Mouse (Mus musculus) spleen, postnatal 4 days (tissue): ENCODE data around the gene Fryl.

Experiments
- DNase-seq, 2 experiments: peaks; one replicate each; pipeline ENCODE4 v3.0.0; 2022; ENCODE audit warnings: low spot score in 2 of 2

Gene Fryl

DNA sequence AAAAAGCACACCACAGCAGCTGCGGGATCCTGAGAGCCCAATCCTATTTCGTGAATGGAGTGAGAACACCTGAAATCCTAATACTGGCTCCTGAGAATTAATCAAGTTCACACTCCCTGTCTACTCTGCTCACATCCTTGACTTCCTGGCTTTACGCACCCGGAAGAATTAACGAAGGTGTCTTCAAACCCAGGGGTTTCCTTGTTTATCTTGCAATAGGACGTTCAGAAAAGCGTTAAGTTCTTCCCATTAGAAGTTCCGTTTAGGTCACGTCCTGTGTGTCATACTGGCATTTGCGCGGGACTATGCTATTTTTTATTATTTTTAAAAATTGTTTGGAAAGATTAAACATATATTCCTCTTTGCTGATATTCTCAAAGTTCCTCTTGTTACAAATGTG is 677 bp upstream of the Fryl start:
- DNase-seq: no peak

DNA sequence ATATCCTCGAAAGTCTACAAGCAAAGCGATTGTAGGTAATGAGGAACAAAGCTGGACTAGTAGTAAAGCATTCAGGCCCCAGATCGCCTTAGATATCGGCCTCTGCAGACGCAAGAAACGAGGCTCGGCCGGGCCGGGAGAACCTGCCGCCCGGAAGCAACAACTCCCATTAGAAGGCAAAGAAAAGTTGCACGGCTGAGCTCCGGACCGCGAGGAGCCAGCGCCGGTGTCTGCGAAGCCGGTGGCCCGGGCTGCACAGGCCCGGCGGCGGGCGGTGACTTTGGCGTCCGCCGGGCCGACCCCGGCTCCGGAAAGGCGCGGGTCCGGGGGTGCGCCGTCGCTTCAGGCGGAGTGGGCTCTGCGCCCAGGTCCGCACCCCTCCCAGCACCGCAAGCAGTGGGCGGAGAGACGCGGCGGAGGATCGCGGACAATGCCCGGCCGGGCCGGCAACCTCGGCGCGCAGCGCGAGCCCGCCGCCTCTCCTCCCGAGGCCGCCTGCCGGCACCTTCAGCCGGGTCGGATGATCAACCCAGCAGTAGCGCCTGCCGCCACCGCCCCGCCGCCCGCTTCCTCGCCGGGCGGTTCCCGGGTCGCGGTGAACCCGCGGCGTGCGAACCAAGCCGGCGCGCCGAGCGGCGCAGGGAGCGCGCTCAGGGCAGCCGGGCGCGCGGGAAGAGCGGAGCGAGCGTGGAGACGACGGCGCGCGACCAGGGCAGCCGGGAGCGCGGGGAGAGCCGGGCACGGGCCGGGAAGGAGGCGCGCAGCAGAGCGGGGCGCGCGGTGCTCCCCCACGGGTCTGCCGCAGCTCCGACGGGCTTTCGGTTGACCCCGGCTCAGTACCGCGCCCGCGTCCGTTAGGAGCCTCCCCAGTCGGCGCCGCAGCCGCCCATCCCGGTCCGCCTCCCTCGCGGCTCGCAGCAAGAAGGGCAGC is 833 bp downstream of the Fryl start:
- peak; percentile 57 to 84 for DNase-seq

- no peak for DNase-seq
Measured at GRCm38 (mm10) chr5:73254660-73255059, 1.8 kb downstream of the Fryl start.

DNA sequence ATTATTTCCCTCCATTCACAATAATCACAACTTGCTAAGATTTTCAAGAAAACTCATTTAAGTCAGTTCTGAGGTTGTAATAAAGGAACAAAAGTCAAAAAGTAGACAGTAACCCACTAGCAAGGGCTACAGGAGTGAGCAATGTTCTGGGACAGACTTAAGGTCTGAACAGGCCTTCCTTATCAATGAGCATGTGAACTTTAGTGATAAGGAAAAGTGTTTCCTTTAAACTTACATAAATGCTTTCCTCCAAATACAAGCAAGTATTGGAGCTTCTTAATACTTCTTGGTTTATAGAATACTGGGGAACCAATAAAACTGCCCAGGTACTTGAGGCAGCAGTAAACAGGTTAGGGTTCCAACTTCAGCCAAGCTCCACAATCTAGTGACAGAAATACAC is 3.7 kb downstream of the Fryl start:
- no peak for DNase-seq

DNA sequence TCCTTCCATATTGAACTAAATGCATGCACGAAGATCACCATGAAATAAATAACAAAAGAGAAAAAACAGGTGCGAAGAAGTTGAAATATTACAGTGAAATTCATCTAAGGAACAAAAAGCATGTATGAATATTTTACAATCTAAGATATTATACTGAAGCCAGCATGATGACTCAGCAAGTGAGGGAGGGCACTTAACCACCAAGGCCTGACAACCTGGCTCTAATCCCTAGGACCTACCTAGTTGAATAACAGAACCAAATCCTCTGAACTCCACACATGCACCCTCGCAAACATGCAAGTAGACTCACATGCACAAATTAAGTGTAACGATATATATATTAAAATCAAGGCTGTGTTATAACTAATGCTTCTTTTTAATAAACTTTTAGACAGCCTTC is 7.1 kb downstream of the Fryl start:
- no peak for DNase-seq

DNA sequence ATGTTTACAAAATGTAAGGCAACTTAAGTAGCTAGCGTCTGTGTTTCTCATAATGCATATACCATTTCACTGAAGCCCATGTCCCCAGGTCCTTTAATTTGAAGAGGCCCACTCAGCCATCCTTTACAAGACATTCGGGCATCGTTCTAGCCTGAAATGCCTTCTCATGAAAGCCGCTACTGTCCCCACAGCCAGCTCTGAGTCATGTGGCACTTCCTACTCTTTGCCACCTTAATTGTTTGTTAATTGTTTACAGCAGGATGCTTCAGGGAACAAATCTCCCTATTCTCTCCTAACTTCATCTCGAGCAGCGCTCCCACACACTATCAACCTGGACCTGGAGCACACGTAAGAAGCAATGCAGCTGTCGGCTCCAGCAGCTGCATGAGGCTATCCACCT is 8.2 kb downstream of the Fryl start:
- no peak for DNase-seq

GRCm38 (mm10) chr5:73246414-73246813 is 10.0 kb downstream of the Fryl start:
- no peak for DNase-seq

- no peak for DNase-seq
Measured at GRCm38 (mm10) chr5:73244403-73244802, 12.0 kb downstream of the Fryl start.

GRCm38 (mm10) chr5:73241966-73242365 is 14.5 kb downstream of the Fryl start:
- DNase-seq: no peak

GRCm38 (mm10) chr5:73241332-73241731 is 15.1 kb downstream of the Fryl start:
- no peak for DNase-seq

DNA sequence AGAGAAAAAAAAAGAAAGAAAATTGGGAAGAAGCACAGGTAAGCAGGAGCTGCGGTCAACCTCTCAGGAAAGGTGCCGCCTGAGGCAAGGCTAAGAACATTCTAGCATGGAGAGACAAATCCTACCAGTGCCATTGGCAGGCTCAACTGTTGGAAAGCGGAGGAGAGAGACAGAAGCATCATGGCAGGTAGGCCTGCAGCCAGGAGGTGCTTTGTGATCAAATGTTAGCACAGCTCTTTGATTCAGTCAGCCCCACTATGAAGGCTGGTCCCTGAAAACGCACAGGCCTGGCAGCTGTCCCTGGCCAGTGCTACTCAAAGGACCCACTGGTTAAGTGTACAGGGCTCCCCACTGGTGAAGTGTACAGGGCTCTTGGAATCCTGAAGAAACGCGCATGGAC is 16.0 kb downstream of the Fryl start:
- DNase-seq: no peak

DNA sequence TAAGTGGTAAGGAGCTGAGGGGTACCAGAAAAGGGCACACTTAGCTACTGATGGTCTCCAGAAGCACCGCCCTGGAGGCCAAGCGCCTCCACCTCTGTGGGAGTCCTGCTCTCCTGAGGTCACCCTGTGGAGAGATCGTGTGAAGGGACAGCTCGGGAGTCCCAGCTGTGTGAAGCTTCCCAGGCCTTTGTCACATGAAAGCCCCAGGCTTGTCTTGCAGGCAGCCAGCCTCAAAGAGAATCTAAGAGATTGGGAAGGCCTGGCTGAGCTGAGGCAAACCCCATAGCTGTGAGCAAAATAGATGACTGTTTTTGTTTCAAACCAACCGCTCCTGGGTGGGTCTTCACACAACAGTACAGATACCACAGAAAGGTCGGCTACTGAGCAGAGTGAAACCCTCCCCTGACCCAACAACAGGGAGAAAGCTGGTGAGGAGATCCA is 19.5 kb downstream of the Fryl start:
- DNase-seq: no peak

GRCm38 (mm10) chr5:73235201-73235600 is 21.2 kb downstream of the Fryl start:
- DNase-seq: no peak

GRCm38 (mm10) chr5:73233018-73233881 is 23.2 kb downstream of the Fryl start:
- no peak for DNase-seq

DNA sequence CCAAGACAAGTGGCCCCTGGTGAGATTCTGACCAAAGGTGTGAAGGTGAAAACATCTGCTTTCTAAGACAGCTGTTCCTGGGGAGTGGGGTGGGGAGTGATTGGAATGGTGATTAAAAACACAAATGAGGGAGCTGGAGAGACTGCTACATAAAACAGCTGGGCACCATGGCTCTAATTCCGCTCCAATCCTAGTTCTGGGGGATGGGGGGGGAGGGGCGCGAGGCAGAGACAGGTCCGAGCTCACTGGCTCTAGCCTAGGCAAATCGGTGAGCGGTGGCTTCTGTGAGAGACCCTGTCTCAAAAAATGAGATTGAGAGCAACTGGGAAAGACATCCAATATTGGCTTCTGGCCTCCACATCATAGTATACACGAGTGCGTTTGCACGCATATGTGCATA is 24.2 kb downstream of the Fryl start:
- no peak for DNase-seq

DNA sequence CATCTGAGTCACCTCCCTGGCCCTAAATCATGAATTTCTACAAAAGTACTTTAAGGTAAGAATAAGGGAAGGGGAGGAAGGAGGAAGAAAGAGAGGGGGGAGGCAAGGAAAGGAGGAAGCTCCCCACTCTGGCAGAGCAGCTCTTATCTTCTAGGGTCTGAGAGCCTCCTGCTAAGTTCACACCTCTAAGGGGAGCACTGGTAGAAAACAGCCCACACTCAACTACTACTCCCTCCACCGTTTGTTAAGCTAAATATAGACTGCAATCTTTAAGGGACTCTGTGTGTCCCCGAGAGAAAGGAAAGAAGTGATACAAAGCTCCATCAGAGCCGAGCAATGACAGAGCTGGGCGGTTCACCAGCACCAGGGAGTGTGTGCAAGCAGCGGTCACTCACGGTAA is 24.6 kb downstream of the Fryl start:
- DNase-seq: no peak

- no peak for DNase-seq
Measured at GRCm38 (mm10) chr5:73230171-73230570, 26.2 kb downstream of the Fryl start.

GRCm38 (mm10) chr5:73229467-73229866 is 27.0 kb downstream of the Fryl start:
- DNase-seq: no peak

DNA sequence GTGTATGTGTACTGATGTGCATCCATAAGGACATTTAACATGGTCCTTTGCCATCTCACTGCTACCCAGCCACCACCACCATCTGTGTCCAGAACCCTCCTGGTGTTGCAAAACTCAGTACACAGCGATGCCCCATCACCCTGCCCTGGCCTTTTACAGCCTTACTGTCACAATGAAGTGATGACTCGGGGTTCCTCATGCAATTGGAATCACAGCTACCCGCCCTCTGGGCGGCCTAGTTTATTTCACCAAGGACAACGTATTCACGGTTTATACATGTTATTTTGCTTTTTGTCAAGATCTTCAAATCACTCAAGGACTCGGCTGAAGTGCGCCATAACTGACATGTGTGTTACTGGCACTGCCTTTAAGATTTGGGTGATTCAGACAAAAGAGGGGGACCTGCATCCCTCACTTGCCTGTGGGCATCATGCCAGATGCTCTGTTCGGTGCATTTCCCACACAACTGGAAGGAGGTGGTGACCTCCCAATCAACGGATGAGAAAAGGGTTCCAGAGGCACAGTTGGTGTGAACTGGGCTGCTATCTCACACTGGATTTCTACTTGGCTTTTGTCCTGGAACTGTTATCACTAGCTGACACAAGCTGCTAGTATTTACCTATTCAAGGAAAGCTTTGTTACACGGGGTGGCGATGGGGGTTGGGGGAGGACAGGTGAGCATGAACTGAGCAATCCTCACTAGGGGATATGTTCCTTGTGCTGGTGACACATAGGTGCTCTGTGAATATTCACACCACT is 27.9 kb downstream of the Fryl start:
- no peak for DNase-seq

DNA sequence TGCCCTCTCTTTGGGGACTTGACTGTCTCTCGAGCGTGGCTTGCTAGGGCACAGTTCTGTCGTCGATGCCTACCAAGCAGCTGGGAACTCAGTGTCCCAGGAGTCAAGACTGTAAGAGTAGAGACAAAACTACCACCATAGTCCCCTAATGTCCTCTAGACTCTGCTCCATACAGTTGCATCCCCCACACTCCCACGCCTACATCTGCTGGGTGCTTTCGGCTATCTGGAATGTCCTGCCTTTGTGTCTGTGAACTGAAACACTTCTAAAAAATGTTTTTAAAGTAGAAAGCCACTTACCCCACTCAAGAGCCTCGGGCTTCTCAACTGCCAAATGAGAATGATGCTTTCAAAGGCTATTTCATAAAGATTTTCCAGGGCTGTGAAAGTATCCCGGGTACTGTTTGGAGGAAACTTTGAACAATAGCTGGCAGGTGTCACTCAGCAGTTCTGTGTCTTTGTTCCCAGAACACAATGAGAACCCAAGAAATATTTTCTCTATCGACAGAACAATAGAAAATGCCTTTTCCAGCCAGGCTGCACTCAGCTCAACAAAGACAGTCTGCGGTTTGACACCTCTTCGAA is 28.8 kb downstream of the Fryl start:
- DNase-seq: no peak

GRCm38 (mm10) chr5:73223065-73223464 is 33.4 kb downstream of the Fryl start:
- no peak for DNase-seq

DNA sequence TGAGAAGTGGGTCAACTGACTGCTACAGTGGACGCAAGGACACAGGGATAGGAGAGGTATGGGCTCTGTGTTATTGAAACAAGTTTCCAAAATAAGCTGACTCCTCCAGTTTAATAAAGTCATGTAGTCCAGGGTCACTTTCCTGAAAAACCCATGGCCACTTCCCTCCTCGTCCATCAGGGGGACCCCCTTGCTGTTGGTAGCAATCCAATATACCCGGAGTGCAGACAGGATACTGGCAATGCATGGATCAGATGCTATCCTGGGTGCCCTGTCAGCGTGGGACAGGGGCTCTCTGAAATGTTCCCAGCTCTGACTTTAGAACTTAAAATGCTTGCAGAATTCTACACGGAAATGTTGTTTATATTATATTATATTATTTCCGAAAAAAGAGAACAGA is 34.0 kb downstream of the Fryl start:
- DNase-seq: no peak
